Mouse (Mus musculus) lung, embryonic 14.5 days (tissue): ENCODE results near the gene Ccnl2. TPM values are rescaled to one million over a fixed set of nuclear protein-coding genes. Genes with fewer than 3 reads are reported as not detected.

ENCODE experiments used
- ATAC-seq: fragments of 200-750 bp; cut with Nextera tagmentation; 2 replicates; pipeline ENCODE4 v1.8.0; 2017; ENCODE audit warnings: mild to moderate bottlenecking, moderate TSS enrichment, moderate library complexity; ENCODE audit not compliant: insufficient read depth
- DNase-seq: peaks from one replicate; pipeline ENCODE4 v3.0.0-alpha.2; 2015
- H3K27ac ChIP-seq: fragments of 300-500 bp; sonication (generic); 2 replicates; pipeline ENCODE4 v1.5.1; 2014; ENCODE audit warnings: low read depth, mild to moderate bottlenecking, moderate library complexity
- H3K27me3 ChIP-seq: fragments of 300-500 bp; sonication (generic); 2 replicates; pipeline ENCODE4 v1.6.1; 2014; ENCODE audit warnings: low read length, control low read depth; ENCODE audit not compliant: insufficient read depth
- H3K36me3 ChIP-seq: fragments of 300-500 bp; sonication (generic); 2 replicates; pipeline ENCODE4 v1.6.1; 2014; ENCODE audit warnings: control low read depth; ENCODE audit not compliant: insufficient read depth
- H3K4me1 ChIP-seq: fragments of 300-500 bp; sonication (generic); 2 replicates; pipeline ENCODE4 v1.6.1; 2014; ENCODE audit warnings: antibody characterized with exemption, control low read depth; ENCODE audit not compliant: insufficient read depth
- H3K4me2 ChIP-seq: fragments of 300-500 bp; sonication (generic); 2 replicates; pipeline ENCODE4 v1.6.1; 2014; ENCODE audit warnings: mild to moderate bottlenecking
- H3K4me3 ChIP-seq: fragments of 300-500 bp; sonication (generic); 2 replicates; pipeline ENCODE4 v1.5.1; 2014; ENCODE audit warnings: low read depth, low read length
- H3K9ac ChIP-seq: fragments of 300-500 bp; sonication (generic); 2 replicates; pipeline ENCODE4 v1.6.1; 2014
- H3K9me3 ChIP-seq: fragments of 300-500 bp; sonication (generic); 2 replicates; pipeline ENCODE4 v1.6.1; 2016; ENCODE audit warnings: low read depth, low read length, control low read depth
- CTCF ChIP-seq: IDR thresholded peaks from 2 replicates; pipeline ENCODE4 v1.5.1; 2016; ENCODE audit warnings: antibody characterized with exemption, low read depth
- WGBS: fragments of 180-500 bp; shearing (Covaris S2); extraction: QIAGEN DNeasy Blood & Tissue Kit; methylation state at CpG from one replicate; pipeline ENCODE4 v1.1.7; 2014; 5-methylcytosine and 5-hydroxymethylcytosine counted together
- polyA plus RNA-seq: library from polyadenylated mRNA; unstranded; fragments of >200 nt; fragmentation: Nextera tagmentation; extraction: Ambion mirVana; gene quantifications from 2 replicates; pipeline ENCODE4 v1.2.1, GENCODE M21; 2014

Gene Ccnl2
- polyA plus RNA-seq, 1 experiment from 2014 or later: 174 TPM

- H3K27ac ChIP-seq: peak overlapping the region; percentile 96
- peaks cover 19% of the 10 kb centered on the region; the same call in 1 of the 2 replicates for H3K36me3 ChIP-seq
- 29% methylated on average over 8 of the region's 8 CpGs for WGBS
- H3K9me3 ChIP-seq: no peaks in the 10 kb centered on the region
- H3K4me3 ChIP-seq: peak overlapping the region; percentile 13; the same call in 1 of the 2 replicates
- peak overlapping the region; percentile 96 for H3K4me2 ChIP-seq
- TF ChIP-seq CTCF: no peak
- DNase-seq (peak; percentile 86), ATAC-seq (peak; percentile 28)
- peaks cover 33% of the 10 kb centered on the region for H3K4me1 ChIP-seq
- H3K27me3 ChIP-seq: 0 out of 2 replicates have a peak, but pooled peaks cover 3% of the 10 kb centered on the region
- no peak overlapping the region for H3K9ac ChIP-seq
Observed at GRCm38 (mm10) chr4:155838187-155839153, 26.2 kb downstream of the Ccnl2 start.

GRCm38 (mm10) chr4:155839483-155839910 lies 27.2 kb downstream of the Ccnl2 start, which contains the start of gene Mxra8:
Mxra8 (plus strand) TSS chr4:155839680.
- peaks cover 28% of the 10 kb centered on the region; the same call in 1 of the 2 replicates for H3K36me3 ChIP-seq
- H3K9me3 ChIP-seq: no peaks in the 10 kb centered on the region
- no peak for TF ChIP-seq CTCF
- 0 out of 2 replicates have a peak, but pooled peaks cover 3% of the 10 kb centered on the region for H3K27me3 ChIP-seq
- peak within 1 kb of the TSS; percentile 96 for H3K4me2 ChIP-seq
- H3K4me3 ChIP-seq: peak within 1 kb of the TSS; percentile 58
- peak; percentile 95 for DNase-seq
- peak within 1 kb of the TSS; percentile 96 for H3K27ac ChIP-seq
- peaks cover 28% of the 10 kb centered on the region for H3K4me1 ChIP-seq
- peak; percentile 94 for ATAC-seq
- WGBS: 3% methylated on average over 16 of the region's 16 CpGs
- peak within 1 kb of the TSS; percentile 63 for H3K9ac ChIP-seq

GRCm38 (mm10) chr4:155840076-155841002 lies 28.1 kb downstream of the Ccnl2 start:
- Histone ChIP-seq H3K4me2 (peak overlapping the region; percentile 96), H3K27me3 (0 out of 2 replicates have a peak, but pooled peaks cover 3% of the 10 kb centered on the region), H3K9ac (peak overlapping the region; percentile 63), H3K36me3 (peaks cover 28% of the 10 kb centered on the region; the same call in 1 of the 2 replicates), H3K4me1 (peaks cover 28% of the 10 kb centered on the region), H3K27ac (peak overlapping the region; percentile 96), H3K4me3 (peak overlapping the region; percentile 58), H3K9me3 (no peaks in the 10 kb centered on the region)
- DNase-seq: peak; percentile 33
- ATAC-seq: peak; percentile 2; the same call in 1 of the 2 replicates
- TF ChIP-seq CTCF: no peak
- WGBS: 8% methylated on average over 8 of the region's 8 CpGs

GRCm38 (mm10) chr4:155841003-155841454 lies 28.7 kb downstream of the Ccnl2 start:
- peak; percentile 13 for ATAC-seq
- H3K27ac ChIP-seq: peak overlapping the region; percentile 96; the same call in 1 of the 2 replicates
- WGBS: under 1% methylated on average over 32 of the region's 32 CpGs

GRCm38 (mm10) chr4:155841651-155842270 lies 29.5 kb downstream of the Ccnl2 start:
- ATAC-seq: no peak
- Histone ChIP-seq H3K36me3 (peaks cover 32% of the 10 kb centered on the region; the same call in 1 of the 2 replicates), H3K4me1 (peaks cover 28% of the 10 kb centered on the region), H3K9me3 (no peaks in the 10 kb centered on the region), H3K27ac (no peak overlapping the region), H3K27me3 (0 out of 2 replicates have a peak, but pooled peaks cover 3% of the 10 kb centered on the region), H3K4me3 (peak overlapping the region; percentile 58; the same call in 1 of the 2 replicates), H3K4me2 (peak overlapping the region; percentile 96), H3K9ac (peak overlapping the region; percentile 63; the same call in 1 of the 2 replicates)
- WGBS: 40% methylated on average over 38 of the region's 38 CpGs
- TF ChIP-seq CTCF: no peak
- DNase-seq: no peak

More at GRCm38 (mm10) chr4:155841003-155841454, 28.7 kb downstream of the Ccnl2 start:
- Histone ChIP-seq H3K4me1 (peaks cover 28% of the 10 kb centered on the region), H3K4me3 (peak overlapping the region; percentile 58), H3K9me3 (no peaks in the 10 kb centered on the region), H3K27me3 (0 out of 2 replicates have a peak, but pooled peaks cover 3% of the 10 kb centered on the region), H3K9ac (peak overlapping the region; percentile 63), H3K36me3 (peaks cover 32% of the 10 kb centered on the region; the same call in 1 of the 2 replicates), H3K4me2 (peak overlapping the region; percentile 96)
- DNase-seq: peak; percentile 80
- TF ChIP-seq CTCF: peak; percentile 59

- Histone ChIP-seq H3K4me3 (no peak overlapping the region), H3K9ac (no peak overlapping the region), H3K9me3 (no peaks in the 10 kb centered on the region), H3K4me1 (peaks cover 26% of the 10 kb centered on the region), H3K4me2 (no peak overlapping the region), H3K27ac (no peak overlapping the region), H3K36me3 (peaks cover 32% of the 10 kb centered on the region; the same call in 1 of the 2 replicates), H3K27me3 (0 out of 2 replicates have a peak, but pooled peaks cover 3% of the 10 kb centered on the region)
- ATAC-seq: no peak
- WGBS: 84% methylated on average over 5 of the region's 5 CpGs
- DNase-seq: no peak
- no peak for TF ChIP-seq CTCF
Observed at GRCm38 (mm10) chr4:155843231-155843630, 30.9 kb downstream of the Ccnl2 start.
